Mouse (Mus musculus) lung, postnatal 0 days (tissue): Measurements from ENCODE around the gene Mknk1. TPM values are rescaled to one million over a fixed set of nuclear protein-coding genes. Genes with fewer than 3 reads are reported as not detected.

Experiments
- ATAC-seq: fragments of 200-750 bp; cut with Nextera tagmentation; 2 replicates; pipeline ENCODE4 v1.8.0; 2017; ENCODE audit warnings: moderate library complexity
- DNase-seq: peaks from one replicate; pipeline ENCODE4 v3.0.0-alpha.2; 2016; ENCODE audit warnings: low spot score
- H3K27ac ChIP-seq: fragments of 300-500 bp; sonication (generic); 2 replicates; pipeline ENCODE4 v1.5.1; 2014; ENCODE audit warnings: antibody characterized with exemption, mild to moderate bottlenecking, low read length, mixed read lengths
- H3K27me3 ChIP-seq: fragments of 300-500 bp; sonication (generic); replicated peaks from 2 replicates; pipeline ENCODE4 v1.6.1; 2014; ENCODE audit warnings: low read length, mixed read lengths; ENCODE audit not compliant: insufficient read depth
- H3K36me3 ChIP-seq: fragments of 300-500 bp; sonication (generic); 2 replicates; pipeline ENCODE4 v1.6.1; 2014; ENCODE audit warnings: low read length, mixed read lengths; ENCODE audit not compliant: insufficient read depth
- H3K4me1 ChIP-seq: fragments of 300-500 bp; sonication (generic); 2 replicates; pipeline ENCODE4 v1.6.1; 2014; ENCODE audit warnings: antibody characterized with exemption, low read depth, low read length, mixed read lengths; ENCODE audit not compliant: insufficient read depth
- H3K4me2 ChIP-seq: fragments of 300-500 bp; sonication (generic); replicated peaks from 2 replicates; pipeline ENCODE4 v1.6.1; 2014; ENCODE audit warnings: low read depth, mild to moderate bottlenecking, low read length, moderate library complexity, mixed read lengths
- H3K4me3 ChIP-seq: fragments of 300-500 bp; sonication (generic); 2 replicates; pipeline ENCODE4 v1.5.1; 2014; ENCODE audit warnings: low read depth, low read length
- H3K9ac ChIP-seq: fragments of 300-500 bp; sonication (generic); replicated peaks from 2 replicates; pipeline ENCODE4 v1.6.1; 2014; ENCODE audit warnings: low read depth, mild to moderate bottlenecking
- H3K9me3 ChIP-seq: fragments of 300-500 bp; sonication (generic); 2 replicates; pipeline ENCODE4 v1.6.1; 2016; ENCODE audit warnings: low read length, mixed read lengths
- CTCF ChIP-seq: IDR thresholded peaks from 2 replicates; pipeline ENCODE4 v1.5.1; 2016; ENCODE audit warnings: antibody characterized with exemption, mild to moderate bottlenecking
- EP300 ChIP-seq: IDR thresholded peaks from 2 replicates; pipeline ENCODE4 v1.6.1; 2016; ENCODE audit warnings: antibody characterized with exemption, mild to moderate bottlenecking, control low read depth
- WGBS: fragments of 180-500 bp; shearing (Covaris S2); extraction: QIAGEN DNeasy Blood & Tissue Kit; methylation state at CpG from one replicate; pipeline ENCODE4 v1.1.7; 2014; 5-methylcytosine and 5-hydroxymethylcytosine counted together
- polyA plus RNA-seq: library from polyadenylated mRNA; unstranded; fragments of >200 nt; fragmentation: Nextera tagmentation; extraction: Ambion mirVana; gene quantifications from 2 replicates; pipeline ENCODE4 v1.2.1, GENCODE M21; 2015

The Mknk1 gene
- polyA plus RNA-seq, 1 experiment from 2014 or later, result 26.9 TPM

DNA sequence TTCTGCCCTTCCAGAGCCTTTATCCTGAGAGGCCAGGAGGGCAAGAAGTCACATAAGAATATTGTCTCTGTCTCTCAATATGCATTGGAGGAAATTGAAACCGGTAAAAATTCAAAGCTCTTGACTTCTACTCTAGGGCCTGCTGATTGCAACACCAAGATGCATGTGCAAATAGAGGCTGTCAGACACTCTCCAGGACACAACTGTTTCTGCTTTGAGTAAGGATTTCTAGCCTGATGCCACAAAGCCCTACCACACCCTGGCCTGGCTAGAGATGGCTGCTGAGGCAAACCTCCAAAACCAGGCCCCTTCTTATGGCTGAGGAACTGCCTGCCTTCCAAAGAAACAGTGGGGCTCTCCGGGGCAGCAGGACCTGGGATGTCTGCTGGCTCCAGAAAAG lies 3.4 kb upstream of the Mknk1 start:
- Histone ChIP-seq H3K4me3 (no peak overlapping the region), H3K27me3 (no peaks in the 10 kb centered on the region), H3K27ac (no peak overlapping the region), H3K9ac (no peak overlapping the region), H3K4me1 (peaks cover 10% of the 10 kb centered on the region), H3K9me3 (no peaks in the 10 kb centered on the region), H3K36me3 (peaks cover 18% of the 10 kb centered on the region), H3K4me2 (no peak overlapping the region)
- TF ChIP-seq CTCF, result no peak
- 53% methylated on average over 2 of the region's 2 CpGs for WGBS
- ATAC-seq (no peak), DNase-seq (peak; percentile 58)

DNA sequence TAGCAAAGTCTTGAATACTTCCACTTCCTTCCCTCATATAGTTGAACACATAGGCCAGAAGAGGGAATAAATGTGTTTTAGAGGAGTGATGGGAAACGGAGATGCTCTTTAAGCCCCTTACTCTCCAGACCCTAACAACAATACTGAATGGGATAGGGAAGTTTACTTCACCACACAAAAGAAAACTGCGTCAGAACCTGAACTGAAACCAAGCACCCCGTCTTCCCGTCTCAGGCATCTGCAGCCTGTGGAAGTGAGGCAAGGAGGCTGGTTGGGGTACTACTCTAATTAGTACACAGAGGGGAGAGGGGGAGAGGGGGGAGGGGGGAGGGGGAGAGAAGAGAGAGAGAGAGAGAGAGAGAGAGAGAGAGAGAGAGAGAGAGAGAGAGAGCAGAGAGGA lies 802 bp upstream of the Mknk1 start:
- Histone ChIP-seq H3K27me3 (no peaks in the 10 kb centered on the region), H3K4me3 (no peak overlapping the region), H3K9ac (no peak overlapping the region)

DNA sequence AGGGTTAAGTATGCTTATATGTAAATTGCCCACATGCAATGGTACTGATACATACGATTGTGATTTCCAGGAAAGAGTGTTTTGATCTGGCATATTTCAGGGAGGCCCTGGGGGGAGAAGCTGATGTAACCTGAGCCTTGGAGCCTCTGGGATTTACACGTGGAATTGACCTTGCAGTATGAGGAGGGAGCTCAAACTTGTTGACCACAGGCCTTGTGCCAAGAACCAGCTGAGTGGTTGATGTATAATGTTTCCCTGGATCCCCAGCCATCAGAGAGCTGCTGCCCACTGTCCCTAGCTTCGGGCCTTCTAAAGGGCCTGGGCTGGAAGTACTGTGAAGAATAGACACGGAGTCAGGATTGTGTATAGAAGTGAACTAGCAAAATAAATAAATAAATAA lies 958 bp downstream of the Mknk1 start:
- Histone ChIP-seq H3K4me2 (peak overlapping the region; percentile 83), H3K4me3 (peak overlapping the region; percentile 75), H3K27ac (no peak overlapping the region), H3K36me3 (no peaks in the 10 kb centered on the region), H3K9me3 (no peaks in the 10 kb centered on the region), H3K27me3 (no peaks in the 10 kb centered on the region), H3K4me1 (peaks cover 8% of the 10 kb centered on the region; the same call in 1 of the 2 replicates), H3K9ac (0 out of 2 replicates have a peak overlapping the region, but pooled peaks have one; percentile 75)
- ATAC-seq (no peak), DNase-seq (peak; percentile 38)
- TF ChIP-seq EP300 (no peak), CTCF (no peak)
- 33% methylated on average over 4 of the region's 4 CpGs for WGBS

More for the DNA sequence above, 802 bp upstream of the Mknk1 start:
- H3K27ac ChIP-seq, result no peak overlapping the region
- H3K4me1 ChIP-seq, result peaks cover 8% of the 10 kb centered on the region; the same call in 1 of the 2 replicates
- no peaks in the 10 kb centered on the region for H3K9me3 ChIP-seq
- DNase-seq (no peak), ATAC-seq (no peak)
- no peak for TF ChIP-seq CTCF
- TF ChIP-seq EP300, result no peak
- peak overlapping the region; percentile 83 for H3K4me2 ChIP-seq
- peaks cover 7% of the 10 kb centered on the region; the same call in 1 of the 2 replicates for H3K36me3 ChIP-seq
- WGBS, result 75% methylated on average over 4 of the region's 4 CpGs

DNA sequence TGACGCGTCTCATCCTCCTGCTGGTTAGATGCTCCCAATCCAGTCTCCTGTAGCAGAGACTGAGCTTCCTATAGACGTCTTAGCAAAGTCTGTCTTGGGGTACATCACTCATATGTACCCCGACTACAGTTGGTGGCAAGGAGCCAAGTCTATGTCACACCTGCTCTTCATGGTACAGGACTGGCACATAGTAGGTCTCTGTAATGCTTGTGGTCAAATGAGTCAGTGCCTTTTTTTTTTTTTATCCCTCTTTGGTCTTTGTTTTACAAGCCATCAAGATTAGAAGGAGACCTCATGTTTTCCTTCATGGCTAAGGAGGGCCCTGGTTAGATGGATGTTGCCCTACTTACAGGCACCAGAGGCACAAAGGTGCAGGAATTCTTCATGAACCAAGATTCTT lies 1.8 kb downstream of the Mknk1 start:
- no peak for DNase-seq
- H3K9me3 ChIP-seq, result no peaks in the 10 kb centered on the region
- ATAC-seq, result no peak
- H3K4me3 ChIP-seq, result no peak overlapping the region
- no peaks in the 10 kb centered on the region for H3K36me3 ChIP-seq
- H3K27ac ChIP-seq, result no peak overlapping the region
- TF ChIP-seq EP300 (no peak), CTCF (no peak)
- H3K4me1 ChIP-seq, result peaks cover 8% of the 10 kb centered on the region; the same call in 1 of the 2 replicates
- H3K4me2 ChIP-seq, result no peak overlapping the region
- no peaks in the 10 kb centered on the region for H3K27me3 ChIP-seq
- no peak overlapping the region for H3K9ac ChIP-seq
- WGBS, result 87% methylated on average over 4 of the region's 4 CpGs

DNA sequence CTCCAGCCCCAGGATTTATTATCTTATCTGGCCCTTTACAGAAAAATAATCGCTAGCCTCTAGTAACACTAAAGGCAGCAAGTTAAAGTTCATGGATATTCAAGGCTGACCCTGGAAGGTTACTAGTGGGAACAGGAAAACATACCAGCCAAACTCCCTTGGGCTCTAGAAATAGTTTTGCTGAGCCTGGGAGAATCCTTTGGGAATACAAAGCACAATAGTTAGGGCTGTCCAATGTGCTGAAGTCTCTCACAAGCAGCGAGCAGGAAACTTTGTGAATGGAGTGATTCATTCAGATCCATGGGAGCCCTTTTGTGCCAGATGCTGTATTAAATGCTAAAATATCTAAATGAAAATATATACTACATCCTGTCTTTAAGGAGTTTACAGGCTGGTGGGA lies 7.7 kb downstream of the Mknk1 start:
- ATAC-seq (no peak), DNase-seq (no peak)
- peaks cover 15% of the 10 kb centered on the region; the same call in 1 of the 2 replicates for H3K36me3 ChIP-seq
- H3K4me1 ChIP-seq, result no peaks in the 10 kb centered on the region
- TF ChIP-seq EP300, result no peak
- TF ChIP-seq CTCF, result no peak
- WGBS, result 48% methylated on average over 2 of the region's 2 CpGs
- H3K4me3 ChIP-seq, result no peak overlapping the region
- H3K9ac ChIP-seq, result no peak overlapping the region
- no peaks in the 10 kb centered on the region for H3K27me3 ChIP-seq
- H3K9me3 ChIP-seq, result no peaks in the 10 kb centered on the region
- no peak overlapping the region for H3K4me2 ChIP-seq
- no peak overlapping the region for H3K27ac ChIP-seq

DNA sequence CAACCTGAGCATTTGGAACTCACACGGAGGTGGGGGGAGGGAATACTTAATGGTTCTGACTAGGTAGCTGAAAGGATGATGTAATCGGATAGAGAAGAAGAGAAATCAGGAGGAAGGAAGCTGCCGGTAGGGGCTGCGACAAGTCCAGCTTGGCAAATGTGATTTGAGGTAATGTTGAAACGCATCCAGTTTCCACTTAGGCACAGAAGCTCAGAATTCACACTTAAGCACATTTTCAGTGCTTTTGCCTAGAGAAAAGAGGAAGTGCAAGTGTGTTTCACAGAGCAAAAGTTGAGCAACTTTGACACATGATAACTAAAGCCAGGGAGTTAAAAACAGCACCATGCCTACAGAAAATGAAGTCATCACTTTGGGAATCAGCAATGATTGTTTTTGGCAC lies 8.4 kb downstream of the Mknk1 start:
- no peak overlapping the region for H3K9ac ChIP-seq
- no peak overlapping the region for H3K4me2 ChIP-seq
- no peaks in the 10 kb centered on the region for H3K27me3 ChIP-seq
- H3K4me1 ChIP-seq, result no peaks in the 10 kb centered on the region
- 0 out of 2 replicates have a peak overlapping the region, but pooled peaks have one; percentile 27 for H3K27ac ChIP-seq
- TF ChIP-seq EP300 (peak; percentile 11; the same call in 1 of the 2 replicates), CTCF (peak; percentile 27)
- whole genome bisulfite sequencing, result 28% methylated on average over 5 of the region's 5 CpGs
- H3K4me3 ChIP-seq, result no peak overlapping the region
- DNase-seq, result peak; percentile 84
- H3K36me3 ChIP-seq, result peaks cover 15% of the 10 kb centered on the region; the same call in 1 of the 2 replicates
- no peaks in the 10 kb centered on the region for H3K9me3 ChIP-seq
- ATAC-seq, result peak; percentile 62

DNA sequence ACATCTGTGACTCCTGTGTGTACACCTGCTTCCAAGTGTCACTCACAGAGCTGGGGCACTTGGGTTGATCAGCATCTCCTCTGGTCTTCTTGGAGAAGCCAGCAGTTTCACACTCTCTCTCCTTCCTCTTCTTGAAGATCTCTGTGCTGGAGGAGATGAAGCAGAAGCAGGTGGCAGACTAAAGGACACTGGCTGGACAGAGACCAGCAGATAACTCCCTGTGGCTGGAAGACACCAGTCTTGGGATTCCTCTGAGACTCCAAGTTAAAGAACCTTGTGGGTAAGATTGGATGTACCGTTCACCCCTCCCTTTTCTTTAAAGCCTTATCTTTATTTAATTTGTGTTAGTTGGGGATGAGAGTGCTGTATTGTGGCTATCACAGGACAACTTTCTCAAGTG lies 9.1 kb downstream of the Mknk1 start:
- 88% methylated on average over 1 of the region's 1 CpGs for WGBS
- TF ChIP-seq CTCF, result no peak
- no peak for TF ChIP-seq EP300
- no peak overlapping the region for H3K9ac ChIP-seq
- ATAC-seq (no peak), DNase-seq (no peak)
- no peak overlapping the region for H3K4me3 ChIP-seq
- H3K27ac ChIP-seq, result peak overlapping the region; percentile 27; the same call in 1 of the 2 replicates
- H3K27me3 ChIP-seq, result no peaks in the 10 kb centered on the region
- H3K9me3 ChIP-seq, result no peaks in the 10 kb centered on the region
- no peaks in the 10 kb centered on the region for H3K4me1 ChIP-seq
- peaks cover 15% of the 10 kb centered on the region; the same call in 1 of the 2 replicates for H3K36me3 ChIP-seq
- H3K4me2 ChIP-seq, result no peak overlapping the region
